Mouse (Mus musculus): ENCODE results near the gene Olfr1240.

The Olfr1240 gene

DNA sequence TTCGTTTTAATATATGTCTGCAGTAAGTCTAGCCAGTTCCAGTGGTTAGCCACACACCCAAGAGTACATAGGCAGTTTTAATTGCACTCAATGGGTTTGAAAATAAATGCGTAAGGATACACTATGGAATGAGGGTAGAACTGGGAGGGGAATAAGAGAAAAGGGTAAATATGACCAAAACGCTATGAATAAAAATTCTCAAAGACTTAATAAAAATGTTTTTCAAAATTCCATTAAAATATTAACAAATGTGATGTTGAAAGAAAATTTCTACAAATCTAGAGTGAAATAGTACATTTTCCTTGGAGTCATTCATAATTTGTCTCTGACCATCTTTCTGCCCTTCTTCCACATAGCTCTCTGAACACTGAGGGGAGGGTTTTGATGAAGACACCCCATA lies at the start of gene Olfr1240:
Gene Olfr1240, minus strand, starts transcription at position 101 of the 400 bp plus-strand sequence.
- DNase-seq (ENCODE audit: low spot score in 2 of 2): no peak

DNA sequence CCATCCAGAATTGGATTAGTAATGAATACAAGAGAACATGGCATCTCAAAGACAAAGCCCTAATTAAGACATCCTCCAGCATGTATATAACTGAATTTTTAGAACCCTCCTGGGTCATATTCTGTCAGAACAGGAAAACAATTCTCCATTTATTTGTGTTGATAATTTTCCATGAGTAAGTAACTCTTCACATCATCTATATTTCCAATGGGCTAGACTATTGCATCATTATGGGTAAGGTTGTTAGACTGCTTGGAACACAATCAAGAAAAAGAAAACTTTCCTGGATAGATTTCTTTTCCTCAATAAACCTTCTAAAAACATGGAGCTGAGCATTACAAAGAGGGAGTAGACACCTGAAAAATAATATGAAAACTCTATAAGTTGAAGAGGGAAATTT lies 44.2 kb upstream of the Olfr1240 start, which contains the start of gene Olfr1241:
Gene Olfr1241, minus strand, starts transcription at position 101 of the 400 bp plus-strand sequence.
- DNase-seq (ENCODE audit: low spot score in 2 of 2): no peak

DNA sequence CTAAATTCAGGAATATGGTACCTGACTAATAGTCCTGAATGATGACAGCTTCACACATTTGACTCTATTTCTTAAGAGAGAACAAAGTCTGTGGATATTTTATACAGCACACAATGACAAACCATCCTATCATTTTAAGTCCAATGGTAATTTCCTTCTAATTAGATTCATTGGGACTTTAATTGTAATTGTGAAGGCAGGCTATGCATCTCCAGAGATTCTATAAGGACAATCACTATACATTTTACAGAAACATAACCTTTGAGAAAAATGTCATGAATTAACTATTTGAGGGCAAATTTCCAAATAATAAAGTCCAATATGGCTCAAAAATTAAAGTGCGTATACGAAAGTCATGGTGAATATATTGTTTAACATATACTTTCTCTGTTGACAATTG lies 22.5 kb downstream of the Olfr1240 start, which contains the start of gene Olfr1239:
Gene Olfr1239, minus strand, starts transcription at position 101 of the 400 bp plus-strand sequence.
- no peak for DNase-seq (ENCODE audit: low spot score in 2 of 2)

DNA sequence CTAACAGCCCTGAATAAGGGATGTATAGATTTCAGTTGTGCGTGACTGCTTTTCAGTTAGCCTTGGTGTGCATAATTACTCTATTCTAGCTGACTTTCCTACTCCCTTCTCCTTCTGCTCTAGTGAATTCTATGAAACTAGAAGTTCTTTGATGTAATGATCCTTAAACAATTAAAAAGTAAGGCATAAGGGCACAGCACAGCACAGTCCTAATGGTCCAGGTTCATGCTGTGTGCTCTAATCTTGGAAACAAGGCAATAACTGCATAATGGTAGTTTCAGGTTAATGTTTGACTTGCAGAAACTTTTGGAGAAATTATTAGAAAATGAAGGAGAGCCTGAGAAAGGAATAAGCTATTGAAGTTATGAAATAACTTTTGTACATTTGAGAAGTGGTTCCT lies 28.2 kb downstream of the Olfr1240 start:
- DNase-seq (ENCODE audit: low spot score in 2 of 2): no peak

GRCm38 (mm10) chr2:89409576-89409975 lies 33.2 kb downstream of the Olfr1240 start, which contains the start of gene Olfr1238:
Gene Olfr1238, minus strand, starts transcription at chr2:89409676.
- no peak for DNase-seq (ENCODE audit: low spot score in 2 of 2)

DNA sequence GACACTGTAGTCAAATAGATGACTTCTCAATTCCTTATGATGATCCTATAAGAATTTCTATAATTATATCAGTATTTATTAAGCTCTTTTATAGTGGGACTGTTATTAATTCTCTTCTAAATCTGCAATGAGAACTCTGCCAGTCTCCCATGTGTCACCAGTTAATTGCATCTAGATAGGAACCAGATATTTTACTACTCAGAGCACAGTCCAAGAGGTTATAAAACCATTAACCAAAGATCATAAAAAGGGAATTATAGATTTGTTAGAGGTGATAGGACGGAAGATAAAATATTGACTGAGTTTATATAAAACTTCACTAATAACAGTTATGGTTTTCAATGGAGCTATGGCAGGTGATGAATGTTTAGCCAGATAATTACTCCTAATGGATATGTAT lies 41.9 kb downstream of the Olfr1240 start:
- no peak for DNase-seq (ENCODE audit: low spot score in 2 of 2)

Data from urinary bladder, adult 18-20 months (tissue).